Mouse (Mus musculus): ENCODE data around the gene Rapgef2.

Rapgef2 gene

DNA sequence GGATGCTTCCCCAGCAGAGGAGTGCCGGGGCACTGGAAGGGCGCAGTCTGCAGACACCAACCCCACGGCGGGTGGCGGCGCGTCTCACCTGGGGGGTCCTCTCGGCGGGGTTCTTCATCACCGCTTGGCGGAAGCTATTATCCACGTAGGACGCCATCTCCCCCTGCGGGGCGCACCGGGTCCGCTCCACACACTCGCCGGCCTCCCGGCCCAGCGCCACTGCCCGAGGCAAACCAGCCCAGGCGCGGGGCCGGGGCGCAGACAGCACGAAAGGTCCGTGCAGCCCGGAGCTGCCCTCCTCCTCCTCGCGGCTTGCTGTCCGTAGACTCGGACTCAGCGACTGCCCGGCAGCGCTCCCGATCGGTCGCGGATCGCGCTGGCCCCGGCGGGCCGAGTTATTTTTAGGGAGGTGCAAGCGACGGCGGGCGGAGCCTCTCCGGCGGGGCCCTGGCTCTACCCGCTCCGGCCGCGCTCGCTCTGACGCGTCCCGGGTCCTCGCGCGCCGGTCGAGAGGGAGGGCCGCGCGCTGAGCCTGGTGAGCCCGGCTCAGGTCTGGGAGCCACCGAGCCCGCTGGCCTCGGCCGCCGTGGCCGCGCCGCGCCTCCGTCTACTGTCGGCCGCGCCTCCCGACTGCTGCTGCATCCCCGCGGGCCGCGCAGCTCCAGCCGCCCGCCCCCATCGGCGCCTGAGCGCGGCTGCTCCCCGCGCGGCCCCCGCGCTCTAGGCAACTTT lies at the start of gene Rapgef2:
Gene Rapgef2, minus strand, starts transcription at position 142 of the 732 bp plus-strand sequence.
- DNase-seq (ENCODE audit: low read depth, low spot score), result peak; percentile 25

DNA sequence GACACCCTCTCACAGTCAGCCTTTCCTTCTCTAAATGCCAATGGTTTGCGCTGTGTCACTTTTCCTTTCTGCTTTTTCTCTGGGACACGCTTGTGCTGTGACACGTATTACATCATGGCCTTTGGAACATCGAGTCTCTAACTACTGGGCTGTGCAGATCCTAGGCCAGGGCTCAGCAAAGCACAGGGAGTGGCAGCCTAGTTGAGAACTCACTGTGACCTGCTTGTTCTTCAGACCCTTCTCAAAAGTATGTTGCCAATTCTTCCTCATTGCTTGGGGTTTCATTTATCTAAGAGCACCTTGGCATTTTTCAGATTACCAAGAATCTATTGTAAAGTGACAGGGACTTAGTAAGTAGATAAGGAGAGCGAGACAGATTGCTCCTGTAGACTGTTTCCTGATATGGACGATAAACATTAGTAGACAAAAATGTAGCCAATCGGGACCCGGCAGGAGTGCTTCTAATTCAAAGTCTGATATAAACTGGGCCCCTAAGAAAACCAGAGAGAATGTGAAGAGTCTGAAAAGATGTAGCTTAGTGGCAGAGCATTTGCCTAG lies 47.4 kb upstream of the Rapgef2 start:
- DNase-seq (ENCODE audit: low read depth, low spot score), result no peak

DNA sequence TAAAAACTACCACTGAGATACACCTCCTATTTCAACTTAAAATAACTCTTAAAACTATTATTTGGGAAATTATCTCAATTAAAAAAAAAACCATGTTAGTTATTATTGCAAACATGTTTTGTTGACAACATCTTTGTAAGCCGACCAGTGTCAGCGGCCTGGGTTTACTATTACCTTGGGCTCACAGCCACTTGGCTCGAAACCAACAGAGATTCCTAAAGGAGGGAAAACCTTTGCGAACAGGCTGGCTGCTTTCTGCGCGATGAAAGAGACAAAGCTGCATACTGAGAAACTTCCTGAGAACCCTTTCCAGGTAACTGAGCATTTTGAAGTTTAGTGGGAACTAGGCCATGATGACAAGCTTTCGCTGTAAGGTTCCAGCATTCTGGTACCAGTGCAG lies 46.7 kb upstream of the Rapgef2 start:
- DNase-seq (ENCODE audit: low read depth, low spot score), result no peak

DNA sequence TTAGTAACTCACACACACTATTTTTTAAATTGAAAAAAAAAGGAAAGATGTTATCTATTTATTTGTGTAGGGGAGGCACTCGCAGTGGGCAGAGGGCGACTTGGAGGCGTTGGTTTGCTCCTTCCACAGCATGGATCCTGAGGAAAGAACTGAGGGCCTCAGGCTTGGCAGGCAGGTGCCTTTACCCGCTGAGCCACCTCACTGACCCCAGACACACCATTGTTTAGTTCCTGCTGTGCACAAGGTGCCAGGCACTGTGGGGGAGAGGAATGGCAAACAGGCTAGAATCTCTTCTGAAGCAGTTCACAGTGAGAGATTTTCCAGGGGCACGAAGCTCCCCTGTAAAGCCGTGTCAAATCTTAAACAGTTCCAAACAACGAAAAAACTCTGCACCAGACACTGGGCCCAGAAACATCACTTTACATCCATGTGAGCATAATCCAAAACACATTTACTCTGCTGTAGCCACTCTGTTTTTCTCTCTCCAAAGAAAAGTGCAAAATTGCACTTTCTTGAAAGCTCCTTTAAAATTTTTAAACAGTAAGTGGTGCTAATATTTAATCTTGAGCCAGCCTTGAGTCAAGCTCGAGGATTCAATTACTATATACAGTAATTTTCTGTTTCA lies 43.5 kb upstream of the Rapgef2 start:
- DNase-seq (ENCODE audit: low read depth, low spot score), result no peak

DNA sequence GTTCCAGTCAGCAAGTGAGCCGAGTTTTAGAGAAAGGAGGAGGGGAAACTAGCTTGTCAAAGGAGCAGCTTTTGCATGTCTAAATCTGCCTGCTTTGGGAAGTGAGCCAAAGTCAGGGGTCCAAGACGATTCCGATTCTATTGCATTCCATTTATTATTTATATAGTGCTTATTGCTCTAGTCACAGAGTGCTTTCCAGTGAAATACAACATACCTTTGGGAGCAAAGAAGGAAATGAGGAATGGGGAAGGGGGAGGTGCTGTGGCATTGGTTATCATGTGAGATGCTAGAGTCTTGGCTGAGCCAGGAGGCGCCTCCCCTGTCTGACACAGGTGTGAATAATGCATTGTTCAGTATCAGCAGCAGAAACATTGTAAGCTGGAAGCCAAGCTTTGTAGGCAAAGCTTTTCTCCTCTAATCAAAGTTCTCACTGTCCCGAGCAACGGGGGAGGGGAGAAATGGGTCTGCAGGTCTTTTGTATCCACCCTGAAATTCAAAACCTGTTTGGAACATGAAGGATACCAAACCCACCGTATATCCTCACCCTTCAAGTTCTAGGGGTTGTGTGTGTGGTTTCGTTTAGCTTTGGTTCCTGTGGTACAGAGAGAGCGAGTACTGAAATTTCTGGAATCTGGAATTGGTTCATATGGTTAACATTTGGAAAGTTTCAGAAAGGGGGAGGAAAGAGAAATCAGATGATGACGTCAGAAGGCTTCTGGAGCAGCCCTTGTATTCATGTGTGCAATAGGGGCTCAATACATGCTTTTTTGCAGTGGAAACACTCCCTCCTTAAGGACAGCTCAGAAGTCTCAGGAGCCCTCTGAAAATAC lies 38.6 kb upstream of the Rapgef2 start:
- DNase-seq (ENCODE audit: low read depth, low spot score), result peak; percentile 6

DNA sequence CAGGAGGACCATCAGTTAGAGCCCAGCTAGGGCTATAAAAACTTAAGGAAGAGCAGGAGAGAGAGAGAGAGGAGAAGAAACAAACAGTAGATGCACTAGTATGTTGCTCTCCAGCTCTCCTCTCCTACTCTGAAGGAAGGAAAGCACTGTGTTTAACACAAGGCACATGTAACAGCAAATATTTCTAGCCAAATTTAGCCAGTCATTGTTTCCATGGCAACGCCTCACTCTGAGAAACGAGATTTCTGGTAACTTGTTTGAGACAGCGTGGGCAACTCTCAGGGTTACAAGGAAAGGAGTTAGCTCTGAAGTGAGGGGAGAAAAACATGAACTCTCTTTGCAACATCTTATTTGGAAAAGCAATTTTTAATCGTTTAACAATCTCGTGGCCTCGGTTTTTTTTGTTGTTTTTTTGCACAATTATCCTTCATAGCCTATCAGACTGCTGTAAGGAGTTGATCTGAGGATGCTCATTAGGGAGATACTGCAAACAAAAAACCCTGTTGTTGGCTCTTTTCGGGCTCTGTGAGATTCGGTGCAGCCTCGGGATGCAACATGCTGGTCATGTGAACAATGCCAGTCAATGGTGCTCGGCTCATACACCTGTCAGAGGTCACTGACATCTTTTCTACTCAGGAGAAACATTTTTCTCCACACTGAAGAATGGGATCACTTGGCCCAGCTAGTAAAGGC lies 27.8 kb upstream of the Rapgef2 start:
- DNase-seq (ENCODE audit: low read depth, low spot score), result no peak

DNA sequence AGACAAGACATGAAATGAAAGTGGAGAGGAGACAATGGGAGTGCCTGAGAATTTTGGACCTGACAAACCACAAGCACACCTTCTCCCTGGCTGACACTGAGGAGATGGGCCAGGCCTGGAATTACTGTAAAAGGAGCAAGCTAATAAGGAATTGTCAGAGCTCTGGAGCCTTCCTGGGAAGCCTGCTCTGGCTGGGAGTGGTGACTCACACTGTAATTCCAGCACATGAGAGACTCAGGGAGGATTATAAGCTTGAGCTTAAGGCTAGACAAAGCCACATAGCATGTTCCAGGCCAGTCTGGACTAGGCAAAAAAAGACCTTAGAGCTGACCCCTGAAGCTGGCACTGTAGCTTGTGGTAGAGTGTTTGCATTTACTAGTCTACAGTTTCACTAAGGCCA lies 25.6 kb upstream of the Rapgef2 start:
- no peak for DNase-seq (ENCODE audit: low read depth, low spot score)

DNA sequence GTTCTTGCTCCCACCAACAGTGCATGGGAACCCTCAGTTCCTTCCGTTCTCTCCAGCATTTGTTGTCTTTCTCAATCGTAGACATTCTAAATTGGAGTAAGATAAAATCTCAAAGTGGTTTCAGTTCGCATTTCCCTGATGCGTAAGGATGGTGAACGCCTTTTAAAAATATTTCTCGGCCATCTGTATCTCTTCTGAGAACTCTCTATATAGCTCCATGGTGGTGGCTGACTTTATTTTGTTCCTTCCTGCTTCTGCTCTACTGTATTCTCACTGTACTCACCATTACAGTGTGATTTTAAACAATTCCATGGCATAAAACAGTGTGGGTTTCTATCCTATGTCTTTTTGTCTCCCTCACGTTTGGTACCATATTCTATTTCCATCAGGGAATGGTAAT lies 23.9 kb upstream of the Rapgef2 start:
- DNase-seq (ENCODE audit: low read depth, low spot score), result no peak

DNA sequence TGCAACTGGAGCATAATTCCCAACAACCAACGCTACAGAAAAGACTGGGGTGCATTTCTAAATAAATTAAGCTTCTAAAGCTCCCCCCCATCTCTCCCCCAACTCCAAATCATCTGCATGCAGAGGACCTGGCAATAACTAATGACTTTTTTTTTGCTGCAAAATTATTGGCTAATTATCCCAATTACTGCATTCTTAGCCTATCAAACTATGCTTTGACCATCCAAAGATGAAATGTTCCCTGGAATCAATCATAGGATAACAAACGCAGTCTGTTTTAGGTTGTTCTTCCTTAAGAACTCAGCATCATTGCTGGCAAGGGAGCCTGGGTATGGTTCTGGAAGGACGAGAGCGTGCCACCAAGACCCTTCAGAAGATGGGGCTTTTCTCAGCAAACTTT lies 22.3 kb upstream of the Rapgef2 start:
- no peak for DNase-seq (ENCODE audit: low read depth, low spot score)

DNA sequence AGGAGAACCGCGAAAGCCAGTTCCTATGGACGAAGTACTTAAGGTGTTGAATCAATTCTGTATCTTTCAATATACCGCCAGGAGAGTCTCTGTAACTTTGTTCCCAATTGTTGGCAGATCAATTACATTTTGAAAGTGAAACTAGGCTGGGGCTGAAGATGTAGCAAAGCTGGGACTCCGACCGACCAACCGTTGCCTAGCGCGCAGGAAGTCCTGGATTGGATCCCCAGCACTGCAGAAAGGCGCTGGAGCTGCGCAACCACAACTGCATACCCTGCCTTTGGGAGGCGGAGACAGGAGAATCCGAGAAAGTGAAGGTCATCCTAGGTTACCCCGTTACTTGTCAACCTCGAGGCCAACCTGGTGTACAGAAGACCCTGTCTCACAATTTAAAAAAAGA lies 13.1 kb upstream of the Rapgef2 start:
- DNase-seq (ENCODE audit: low read depth, low spot score), result peak; percentile 11

DNA sequence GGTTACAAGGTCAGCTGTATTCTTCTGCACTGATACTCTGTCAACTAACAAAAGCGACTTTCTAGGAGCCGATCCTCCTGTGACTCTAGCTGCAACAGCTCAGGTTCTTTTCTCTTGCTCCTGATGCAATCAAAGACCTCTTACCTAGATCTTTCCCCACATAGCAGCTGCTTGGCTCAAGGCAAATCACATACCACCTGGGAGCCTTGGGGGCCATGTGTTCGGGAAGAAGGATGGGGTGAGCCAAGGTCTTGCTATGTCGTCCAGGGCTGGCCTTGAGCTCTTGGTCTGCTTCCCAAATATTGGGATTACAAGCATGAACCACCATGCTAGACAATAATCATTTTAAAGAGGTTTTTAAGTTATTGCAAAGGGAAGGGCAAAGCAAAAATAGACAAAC lies 11.0 kb upstream of the Rapgef2 start:
- no peak for DNase-seq (ENCODE audit: low read depth, low spot score)

DNA sequence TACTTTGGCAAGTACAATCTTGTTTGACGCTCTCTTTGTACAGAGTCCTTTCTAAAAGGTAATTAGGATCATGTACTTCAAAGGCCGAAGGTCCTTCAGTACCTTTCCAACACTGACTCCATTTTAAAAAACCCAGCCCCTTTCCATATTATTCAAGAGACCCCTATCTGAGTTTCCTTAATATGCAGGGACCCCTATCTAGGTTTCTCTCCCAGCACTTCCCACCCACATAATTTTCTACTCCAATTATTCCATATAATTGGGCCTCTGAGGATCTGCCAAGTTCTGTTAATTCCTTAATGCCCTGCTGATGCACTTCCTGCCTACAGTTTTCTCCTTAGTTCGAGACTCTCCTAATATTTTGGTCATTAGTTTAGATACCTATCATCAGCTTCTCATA lies 10.3 kb upstream of the Rapgef2 start:
- DNase-seq (ENCODE audit: low read depth, low spot score), result no peak

DNA sequence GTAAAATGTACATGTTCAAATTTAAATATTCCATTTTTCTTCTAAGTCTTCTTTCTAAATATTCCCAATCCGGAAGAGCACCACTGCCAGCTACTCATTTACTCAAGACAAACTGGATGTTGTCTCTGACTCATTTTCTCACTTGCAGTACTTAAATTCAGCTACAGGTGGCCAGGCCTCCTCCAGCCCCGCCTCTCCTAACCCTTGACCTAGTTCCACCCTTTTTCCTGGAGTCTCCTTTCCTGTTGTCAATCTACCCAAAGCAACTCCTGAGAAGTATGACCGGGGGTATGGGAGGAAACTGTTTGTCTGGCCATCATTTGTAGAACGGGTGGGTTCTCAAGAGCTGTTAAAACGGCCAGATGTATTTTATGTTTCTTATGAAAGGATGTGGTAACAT lies 9.7 kb upstream of the Rapgef2 start:
- DNase-seq (ENCODE audit: low read depth, low spot score), result no peak

DNA sequence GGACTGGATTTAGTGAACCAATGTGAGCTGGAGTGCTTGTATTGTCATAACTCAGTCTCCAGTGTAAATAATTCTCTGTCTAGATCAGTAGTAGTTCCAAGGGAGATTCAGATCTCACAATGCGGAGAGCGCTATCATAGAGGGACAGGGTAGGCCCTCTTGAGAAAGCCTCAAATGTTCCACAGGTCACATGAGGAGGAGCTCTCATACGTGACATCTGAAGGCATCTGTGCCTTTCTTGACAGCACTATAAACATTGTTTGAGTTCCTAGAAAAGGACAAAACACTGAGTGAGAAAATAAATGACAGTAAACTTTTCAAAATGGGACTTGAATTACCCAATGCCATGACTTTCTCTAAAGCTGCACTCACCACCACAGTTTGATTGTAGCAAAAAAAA lies 8.4 kb upstream of the Rapgef2 start:
- DNase-seq (ENCODE audit: low read depth, low spot score), result no peak

DNA sequence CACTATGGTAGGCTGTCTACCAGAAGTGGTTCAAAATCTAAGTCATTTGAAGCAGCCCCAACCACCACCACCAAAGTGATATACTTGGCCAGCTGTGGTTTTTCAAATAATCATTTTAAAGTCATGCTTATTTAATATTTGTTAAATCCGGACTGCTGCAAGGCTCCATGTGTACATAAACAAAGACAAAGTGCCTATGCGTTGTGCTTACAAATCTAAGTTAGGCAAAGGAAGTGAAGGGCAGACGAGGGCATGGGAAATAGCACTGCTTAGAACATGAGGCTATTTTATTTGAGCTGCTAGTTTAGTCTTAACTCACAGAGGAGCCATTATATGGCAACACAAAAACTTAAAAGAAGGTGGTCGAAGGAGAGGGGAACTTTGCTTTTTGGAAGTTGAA lies 6.7 kb upstream of the Rapgef2 start:
- DNase-seq (ENCODE audit: low read depth, low spot score), result no peak

DNA sequence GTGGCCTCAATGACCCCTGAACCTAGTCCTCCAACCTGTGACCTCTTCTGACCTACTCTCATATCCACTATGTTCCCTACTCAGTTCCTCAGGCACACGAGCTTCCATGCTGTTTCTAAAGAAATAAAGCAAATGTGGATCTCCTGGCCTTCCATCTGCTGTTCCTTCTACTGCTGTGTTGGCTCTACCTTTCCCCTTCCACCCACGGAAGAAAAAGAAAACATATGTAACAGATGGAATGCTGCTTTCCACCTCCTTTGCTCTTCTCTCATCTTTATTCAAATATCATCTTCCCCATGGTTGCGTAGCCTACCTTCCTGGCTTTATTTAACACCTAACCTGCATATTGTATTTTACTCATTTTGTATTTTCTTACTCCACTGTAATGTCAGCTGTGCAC lies 2.7 kb upstream of the Rapgef2 start:
- DNase-seq (ENCODE audit: low read depth, low spot score), result no peak

DNA sequence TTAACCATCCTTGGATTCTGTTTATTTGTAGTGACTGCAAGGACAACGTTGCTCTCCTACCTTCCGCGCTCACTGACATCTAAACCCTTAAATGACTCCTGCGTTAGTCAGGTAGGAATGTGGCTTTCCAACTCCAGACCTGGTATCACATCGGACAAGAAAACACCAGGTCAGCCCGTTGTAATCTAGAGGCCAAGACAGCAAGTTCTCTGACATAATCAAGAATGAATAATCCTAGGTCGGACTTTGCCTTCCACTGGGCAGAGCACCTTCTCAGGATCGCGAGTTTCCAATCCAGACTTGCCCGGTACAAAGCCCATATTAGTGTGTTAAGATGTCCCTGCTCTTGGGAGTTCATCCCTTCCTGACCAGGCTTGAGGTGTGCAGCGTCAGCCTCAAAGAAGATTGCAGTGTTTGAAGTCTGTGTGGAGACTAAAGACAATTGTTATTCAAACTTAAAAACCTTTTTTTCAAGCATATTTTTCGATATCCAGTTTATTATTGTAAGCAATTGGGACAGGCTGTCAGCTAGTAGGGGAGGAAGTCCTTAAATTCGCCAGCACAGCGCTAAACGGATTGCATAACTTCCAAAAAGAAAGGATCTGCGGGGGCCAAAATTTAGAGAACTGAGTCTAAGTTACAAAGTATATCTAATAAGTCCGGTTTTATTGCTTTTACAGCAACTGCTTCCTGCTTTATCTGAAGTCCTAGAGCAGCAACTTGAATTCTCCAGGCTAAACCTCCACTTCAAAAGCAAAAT lies 1.6 kb upstream of the Rapgef2 start:
- DNase-seq (ENCODE audit: low read depth, low spot score), result peak; percentile 5

DNA sequence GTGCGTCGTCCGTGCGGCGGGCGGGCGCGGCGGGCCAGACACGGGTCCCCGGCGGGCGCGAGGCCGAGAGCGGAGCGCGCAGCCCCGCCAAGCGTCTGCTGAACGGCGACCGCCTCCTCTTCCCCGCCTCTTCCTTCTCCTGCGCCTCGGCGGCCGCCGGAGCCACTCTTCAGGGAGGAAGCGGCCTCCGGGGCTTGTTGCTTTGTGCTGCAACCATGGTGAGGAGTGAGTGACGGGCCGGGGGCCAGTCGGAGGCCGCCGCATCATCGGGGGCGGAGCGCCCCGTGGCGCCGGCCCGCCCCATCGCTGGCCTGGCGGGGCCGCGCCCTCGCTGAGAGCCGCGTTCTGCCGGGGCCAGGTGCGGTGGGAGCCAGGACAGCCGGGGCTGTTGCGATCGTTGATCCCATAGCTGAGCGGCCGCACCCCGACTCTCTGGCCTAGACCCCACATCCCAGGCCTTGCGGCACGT lies 825 bp upstream of the Rapgef2 start:
- peak; percentile 85 for DNase-seq (ENCODE audit: low read depth, low spot score)

DNA sequence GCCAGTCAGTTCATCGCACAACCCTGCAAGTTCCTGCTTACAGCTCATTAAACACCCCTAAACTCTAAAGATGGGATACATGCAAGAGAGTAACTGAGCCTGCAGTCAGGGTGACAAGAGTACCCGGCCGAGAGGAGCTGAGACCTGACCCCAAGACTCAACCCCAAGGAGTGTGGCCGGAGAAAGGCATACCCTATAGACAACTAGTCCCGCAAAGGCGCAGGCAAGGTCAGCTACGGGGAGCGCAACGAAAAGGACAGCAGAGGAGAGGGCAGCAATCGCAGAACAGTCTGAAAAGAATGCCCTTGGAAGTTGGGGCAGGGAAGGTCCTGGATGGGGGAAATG lies 314 bp downstream of the Rapgef2 start:
- peak; percentile 13 for DNase-seq (ENCODE audit: low read depth, low spot score)

DNA sequence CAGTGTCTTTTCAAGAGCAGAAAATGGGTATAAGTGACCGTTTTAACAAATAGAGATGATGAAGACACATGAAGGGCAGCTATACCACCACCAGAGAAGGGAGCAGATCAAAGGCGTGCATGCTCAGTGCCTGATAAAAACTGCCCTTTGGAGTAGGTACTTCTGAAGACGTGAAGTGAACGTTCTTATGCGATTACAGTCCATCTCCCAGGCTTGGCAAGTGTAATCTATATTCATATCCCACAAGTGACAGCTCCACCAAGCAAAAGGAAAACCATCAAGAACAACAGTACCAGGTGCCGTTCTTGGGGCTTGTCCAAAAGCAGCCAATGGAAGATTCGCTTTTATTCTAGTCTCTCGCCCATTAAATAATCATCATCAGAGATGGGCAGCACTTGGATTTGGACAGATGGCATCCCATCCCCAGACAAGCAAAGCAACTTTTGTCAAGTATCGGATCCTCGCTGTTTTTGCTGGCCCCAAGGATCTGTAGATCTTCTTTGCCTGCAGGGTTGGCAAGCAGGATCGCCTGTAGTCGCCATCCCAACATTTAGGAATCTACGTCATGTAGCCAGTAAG lies 1.1 kb downstream of the Rapgef2 start:
- DNase-seq (ENCODE audit: low read depth, low spot score), result no peak

DNA sequence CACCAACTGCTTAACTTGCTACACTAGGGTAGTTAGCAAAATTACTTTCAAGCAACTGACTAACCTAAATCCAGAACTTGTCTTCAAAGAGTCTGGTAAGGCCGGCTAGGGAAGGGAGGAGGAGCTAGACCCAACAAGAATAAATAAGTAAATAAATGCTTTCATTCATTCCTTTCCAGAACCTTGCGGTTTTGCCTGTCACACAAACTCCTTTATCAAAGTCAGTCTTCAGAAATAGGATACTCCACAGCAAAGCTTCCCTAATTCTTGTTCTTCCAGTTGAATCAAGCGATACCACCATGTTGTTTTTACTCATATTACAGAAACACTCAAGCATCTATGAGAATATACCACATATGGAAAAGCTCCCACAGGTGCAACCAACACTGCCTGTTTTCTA lies 2.3 kb downstream of the Rapgef2 start:
- DNase-seq (ENCODE audit: low read depth, low spot score), result no peak

All from ES-CJ7 (cell line).